Mouse (Mus musculus): ENCODE measurements at regions not wholly inside any gene's neighbourhood (a gene's known extent, or its start where the extent isn't known, plus 50 kb on each side); places are given as distances from the start of the nearest gene placed in this dataset.
A peak's percentile ranks its signal among the peaks of the same experiment; 100 is the strongest.

DNA sequence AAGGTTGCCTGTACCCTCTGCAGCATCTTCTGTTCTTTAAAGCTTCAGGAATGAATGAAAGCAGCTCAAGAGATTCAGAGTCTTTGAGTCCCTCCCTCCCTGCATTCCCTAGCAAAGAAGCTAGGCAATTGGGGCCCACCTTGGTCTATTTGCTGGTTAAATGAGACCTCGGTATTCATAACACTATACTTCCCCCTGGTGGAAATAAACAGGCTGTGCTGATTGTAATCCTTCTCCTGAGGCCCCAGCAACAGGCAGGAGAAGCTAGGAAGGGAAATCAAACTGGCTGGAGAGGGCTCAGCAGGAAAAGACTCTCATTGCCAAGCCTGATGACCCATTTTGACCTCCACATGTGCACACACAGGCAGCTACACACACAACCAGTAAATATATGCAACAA lies 137.1 kb downstream of the Sh3bp4 start:
- no peak for DNase-seq (ENCODE audit: low spot score in 2 of 2)

DNA sequence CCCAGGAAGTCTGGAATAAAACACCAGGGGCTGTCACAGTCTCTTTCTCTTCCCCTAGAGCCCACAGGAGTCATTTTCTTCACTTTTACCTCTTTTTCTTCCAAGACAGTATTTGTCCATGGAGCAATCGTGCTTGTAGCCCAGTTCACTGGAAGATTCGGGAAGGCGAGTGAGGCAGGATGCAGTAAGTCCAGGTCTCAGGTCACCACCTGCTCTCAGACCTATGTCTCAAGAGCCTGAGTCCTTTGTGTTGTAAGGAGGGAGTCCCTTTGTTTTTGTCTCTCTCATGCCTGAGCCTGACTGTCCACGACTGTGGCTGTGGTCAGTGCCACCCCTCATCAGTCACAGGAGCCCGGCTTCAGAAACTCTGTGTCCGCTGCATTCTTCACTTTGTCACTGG lies 140.9 kb downstream of the Sh3bp4 start:
- DNase-seq (ENCODE audit: low spot score in 2 of 2): no peak

DNA sequence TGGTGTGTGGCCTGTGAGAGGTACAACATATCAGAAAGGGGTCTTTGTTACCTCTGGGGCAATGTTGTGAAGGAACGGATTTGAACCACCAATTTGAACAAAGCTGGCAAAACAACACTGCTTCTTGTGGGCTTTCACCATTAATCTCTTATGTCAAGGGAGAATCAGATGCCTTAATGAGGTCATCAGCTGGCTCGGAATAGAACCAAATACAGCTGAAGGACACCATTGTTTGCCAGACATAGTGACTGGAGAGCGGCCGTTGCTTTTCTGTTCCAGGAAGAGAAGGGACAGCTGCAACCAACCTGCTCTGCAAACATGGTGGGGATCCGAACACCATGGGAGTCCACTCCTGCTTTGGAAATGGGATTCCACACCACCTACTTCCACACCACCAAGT lies 158.2 kb downstream of the Sh3bp4 start:
- DNase-seq (ENCODE audit: low spot score in 2 of 2): no peak

DNA sequence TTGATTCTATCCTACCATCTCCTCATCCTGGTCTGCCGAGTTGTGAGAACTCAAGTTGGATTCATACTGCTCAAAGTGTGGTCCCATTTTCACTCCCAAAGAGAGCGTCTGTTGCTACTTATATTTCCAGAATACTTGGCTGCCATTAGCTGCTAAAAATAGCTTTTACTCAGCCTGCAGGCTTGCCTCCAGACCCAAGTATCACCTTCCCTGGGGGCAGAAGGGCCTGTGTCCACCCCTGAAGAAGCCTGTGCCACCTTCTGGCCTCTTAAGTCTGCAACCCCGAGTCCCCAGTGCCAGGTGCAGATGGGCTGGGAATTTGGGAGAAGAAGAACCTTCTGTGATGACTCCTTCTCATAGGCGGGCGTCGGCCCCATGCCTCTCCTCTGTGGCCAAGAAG lies 161.5 kb downstream of the Sh3bp4 start:
- DNase-seq (ENCODE audit: low spot score in 2 of 2): no peak

DNA sequence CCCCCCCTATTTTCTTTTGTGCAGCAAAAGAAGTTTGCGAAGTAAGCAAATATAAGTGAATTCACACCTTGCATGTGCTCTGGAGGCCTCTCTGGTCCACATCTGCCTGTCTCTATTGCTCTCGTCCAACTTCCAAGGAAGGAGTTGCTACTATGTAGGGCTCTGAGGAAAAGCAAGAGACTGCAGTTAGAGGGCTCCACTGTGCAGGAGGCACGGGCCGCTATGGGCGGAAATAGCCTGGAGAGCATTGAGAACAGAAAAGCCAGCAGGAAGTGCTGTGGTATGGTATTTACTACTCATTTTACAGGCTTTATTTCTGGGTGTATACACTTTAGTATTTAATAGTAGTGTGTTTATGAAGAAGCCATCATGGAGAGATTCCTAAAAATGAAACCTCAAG lies 162.2 kb downstream of the Sh3bp4 start:
- DNase-seq (ENCODE audit: low spot score in 2 of 2): no peak

DNA sequence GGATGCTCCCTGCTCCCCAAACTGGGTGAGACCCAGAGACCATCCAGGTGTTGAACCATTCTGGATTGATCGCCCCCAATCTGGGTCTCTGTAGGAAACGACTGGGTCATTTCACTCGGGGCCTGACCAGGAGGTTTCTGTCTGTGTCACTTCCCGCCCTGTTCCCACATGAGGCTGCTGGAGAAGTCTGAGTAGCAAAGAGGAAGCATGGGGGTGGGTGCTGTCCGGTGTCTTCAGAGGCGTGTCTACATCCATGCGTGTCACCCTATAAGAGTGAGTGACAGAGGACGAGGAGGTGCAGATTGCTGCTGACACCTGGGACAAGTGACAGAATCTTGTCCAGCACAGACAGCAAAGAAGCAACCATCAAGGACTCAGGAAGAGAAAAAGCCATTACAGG lies 164.7 kb downstream of the Sh3bp4 start:
- no peak for DNase-seq (ENCODE audit: low spot score in 2 of 2)

DNA sequence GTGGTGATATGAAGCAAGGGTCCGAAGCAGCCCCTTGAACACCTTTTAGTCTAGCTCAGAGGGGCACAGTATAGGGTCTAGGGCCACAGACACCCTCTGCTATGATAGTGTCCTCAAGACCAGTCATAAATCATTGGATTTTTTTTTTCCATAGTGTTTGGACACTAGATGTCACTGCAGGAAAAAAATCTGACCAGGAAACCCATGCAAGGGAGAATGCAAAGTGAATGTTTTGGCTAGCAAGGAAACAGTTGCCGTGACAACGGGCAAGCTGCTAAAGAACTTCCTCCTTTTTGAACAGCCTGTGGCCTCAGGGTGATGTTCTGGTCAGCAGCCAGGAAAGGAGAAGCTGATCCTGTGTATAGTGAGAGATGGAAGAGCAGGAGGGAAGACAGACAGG lies 165.1 kb downstream of the Sh3bp4 start:
- peak; percentile 56 to 63 for DNase-seq (ENCODE audit: low spot score in 2 of 2)

DNA sequence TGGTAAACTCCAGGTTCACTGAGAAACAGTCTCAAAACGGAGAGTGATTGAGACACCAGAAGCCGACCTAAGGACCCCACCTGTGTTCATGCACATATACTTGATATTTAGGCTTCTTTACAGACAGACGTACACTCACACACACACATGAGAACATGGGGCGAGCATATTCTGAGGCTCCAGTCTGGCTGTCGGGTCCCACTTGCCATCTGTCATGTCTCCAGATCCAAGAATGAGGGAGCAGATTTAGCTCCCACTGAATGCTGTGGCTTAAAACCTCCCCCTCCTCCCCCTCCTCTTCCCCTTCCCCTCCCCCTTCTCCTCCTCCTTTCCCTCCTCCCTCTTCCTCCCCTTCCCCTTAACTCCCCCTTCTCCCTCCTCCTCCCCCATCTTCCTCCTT lies 167.5 kb downstream of the Sh3bp4 start:
- DNase-seq (ENCODE audit: low spot score in 2 of 2): no peak

DNA sequence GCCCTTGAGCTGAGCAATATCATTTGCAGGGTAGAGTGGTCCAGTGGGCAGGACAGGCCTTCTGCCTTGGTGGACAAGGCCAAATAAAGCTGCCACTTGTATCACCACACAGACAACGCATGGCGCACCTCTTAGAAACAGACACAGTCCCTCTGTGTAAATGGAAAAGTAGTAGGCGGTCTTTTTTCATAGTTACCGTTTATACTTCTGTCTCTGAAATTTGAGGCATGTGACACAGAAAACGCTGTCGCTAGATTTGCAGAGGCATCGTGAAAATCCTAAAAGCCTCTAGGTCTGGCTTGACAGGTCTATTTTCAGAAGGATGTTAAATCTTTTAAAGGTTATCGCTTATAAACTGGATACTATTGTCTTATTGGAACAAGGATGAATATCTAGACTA lies 174.4 kb downstream of the Sh3bp4 start:
- DNase-seq (ENCODE audit: low spot score in 2 of 2): no peak

DNA sequence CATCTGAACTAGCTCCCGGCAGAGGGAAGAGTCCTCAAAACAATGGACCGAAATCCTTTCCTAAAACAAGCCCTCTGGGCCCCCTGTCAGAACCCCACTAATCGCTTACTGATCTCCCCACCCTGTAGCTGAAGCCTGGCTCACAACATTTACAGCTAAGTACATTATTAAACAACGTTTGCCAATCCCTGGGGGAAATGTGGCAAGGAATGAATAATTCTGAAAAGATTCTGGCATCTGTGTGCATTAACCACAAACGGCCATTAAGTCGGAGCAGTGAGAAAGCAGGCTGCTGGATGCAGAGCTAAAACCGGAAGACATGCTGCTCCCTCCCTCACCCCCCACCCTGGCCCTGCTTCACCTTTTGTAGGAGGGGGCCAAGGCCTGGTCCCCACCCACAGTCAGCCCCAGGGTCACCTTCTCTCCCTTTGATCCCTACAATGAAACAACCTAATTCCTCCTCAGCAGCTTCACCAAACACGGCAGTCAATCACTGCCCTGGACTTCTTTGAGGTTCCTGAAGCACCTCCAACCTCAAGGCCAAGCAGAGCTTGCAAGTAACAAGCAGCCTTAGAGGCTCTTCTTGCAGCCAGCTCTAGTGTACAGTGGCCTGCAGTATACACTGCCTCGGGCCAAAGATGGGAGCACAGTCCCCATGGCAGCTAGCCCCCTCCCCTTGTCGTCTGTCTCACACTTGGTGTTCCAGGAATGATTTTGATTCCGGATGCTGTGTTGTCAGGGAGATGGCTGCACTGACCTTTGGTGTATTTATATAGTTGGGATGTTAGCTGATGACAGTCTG lies 175.2 kb downstream of the Sh3bp4 start:
- no peak for DNase-seq (ENCODE audit: low spot score in 2 of 2)

DNA sequence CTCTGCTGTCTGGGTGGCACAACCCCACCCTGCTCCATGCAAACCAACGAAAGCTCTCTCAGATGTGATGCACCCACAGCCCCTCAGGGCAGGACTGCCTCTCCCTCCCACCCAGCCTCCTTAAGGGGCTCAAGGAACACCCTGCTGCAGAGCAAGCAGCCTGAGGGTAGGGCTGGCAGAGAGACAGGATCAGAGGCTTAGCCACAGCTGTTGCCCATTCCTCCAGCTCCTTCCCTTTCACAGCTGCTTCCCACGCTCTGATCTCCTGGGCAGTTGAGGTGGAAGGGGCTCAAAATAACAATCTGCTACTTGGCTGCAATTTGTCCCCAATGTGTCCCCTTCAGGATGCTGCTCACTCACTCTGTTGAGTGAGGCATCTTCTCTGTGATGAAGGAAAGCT lies 181.5 kb downstream of the Sh3bp4 start:
- no peak for DNase-seq (ENCODE audit: low spot score in 2 of 2)

DNA sequence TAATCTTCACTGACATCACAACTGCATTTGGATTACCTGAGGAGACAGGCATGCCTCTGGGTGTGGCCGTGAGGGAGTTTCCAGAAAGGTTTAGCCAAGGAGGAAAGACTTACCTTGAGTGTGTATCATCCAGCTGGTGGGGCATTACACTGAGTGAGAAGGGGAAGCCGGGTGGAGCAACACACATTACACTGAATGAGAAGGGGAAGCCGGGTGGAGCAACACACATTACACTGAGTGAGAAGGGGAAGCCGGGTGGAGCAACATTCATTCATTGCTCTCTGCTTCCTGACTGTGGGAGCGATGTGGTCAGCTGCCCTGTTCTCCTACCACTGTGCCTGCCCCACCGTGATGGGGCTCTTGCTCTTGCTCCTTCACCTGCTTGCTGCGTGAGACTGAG lies 182.3 kb downstream of the Sh3bp4 start:
- DNase-seq (ENCODE audit: low spot score in 2 of 2): no peak

DNA sequence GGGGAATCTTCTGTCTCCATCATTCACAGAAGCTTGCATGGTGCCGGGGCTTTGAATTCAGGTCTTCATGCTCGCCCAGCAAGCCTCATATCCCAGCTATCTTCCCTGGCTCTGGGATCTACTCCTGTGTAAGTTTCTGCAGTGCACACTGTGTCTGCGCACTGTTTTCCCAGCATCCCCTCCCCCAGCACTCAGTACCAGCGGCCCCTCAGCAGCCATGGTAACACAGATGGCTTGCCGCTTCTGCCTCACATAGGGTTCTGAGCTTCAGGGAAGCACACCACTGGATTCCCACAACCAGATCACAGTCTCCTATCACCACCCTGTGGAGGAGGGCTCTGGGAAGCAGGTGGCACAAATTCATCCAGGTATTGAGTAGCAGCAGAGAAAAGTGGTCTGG lies 187.7 kb downstream of the Sh3bp4 start:
- DNase-seq (ENCODE audit: low spot score in 2 of 2): no peak

DNA sequence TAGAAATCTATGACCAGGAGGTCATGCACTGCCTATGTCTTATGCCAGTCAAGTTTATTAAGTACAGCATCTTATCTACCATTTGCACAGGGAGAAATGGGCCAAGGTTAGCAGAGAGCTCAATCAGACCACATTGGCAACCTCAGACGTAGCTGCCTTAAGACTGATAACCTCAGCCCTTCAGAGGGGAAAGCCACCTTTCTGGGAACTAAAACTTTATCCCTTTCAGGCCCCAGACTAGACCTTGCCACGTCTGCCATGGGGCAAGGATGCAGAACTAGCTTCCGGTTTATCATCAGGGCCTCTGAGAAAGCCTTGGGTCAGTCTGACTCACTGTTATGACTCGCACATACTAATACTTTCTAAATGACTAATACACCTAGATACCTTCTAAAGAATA lies 188.8 kb upstream of the Agap1 start:
- DNase-seq (ENCODE audit: low spot score in 2 of 2): no peak

DNA sequence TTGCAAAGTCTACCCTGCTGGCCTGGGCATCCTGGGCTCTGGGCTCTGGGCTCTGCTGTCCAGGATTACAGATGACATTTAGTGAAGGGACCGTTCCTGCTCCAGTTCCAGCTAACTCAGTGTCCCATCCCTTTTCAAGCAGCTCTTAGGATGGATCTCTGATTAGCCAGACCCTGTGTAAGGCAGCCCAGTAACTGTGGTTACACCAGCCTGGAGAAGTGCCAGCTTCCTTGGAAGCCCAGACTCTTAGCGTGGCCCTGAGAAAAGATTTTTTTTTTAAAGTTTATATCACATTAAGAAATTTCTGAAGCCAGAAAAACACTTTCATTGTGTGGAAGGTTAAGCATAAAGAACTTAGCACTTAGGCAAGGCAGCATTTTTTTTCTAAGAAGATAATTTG lies 185.8 kb upstream of the Agap1 start:
- DNase-seq (ENCODE audit: low spot score in 2 of 2): no peak

DNA sequence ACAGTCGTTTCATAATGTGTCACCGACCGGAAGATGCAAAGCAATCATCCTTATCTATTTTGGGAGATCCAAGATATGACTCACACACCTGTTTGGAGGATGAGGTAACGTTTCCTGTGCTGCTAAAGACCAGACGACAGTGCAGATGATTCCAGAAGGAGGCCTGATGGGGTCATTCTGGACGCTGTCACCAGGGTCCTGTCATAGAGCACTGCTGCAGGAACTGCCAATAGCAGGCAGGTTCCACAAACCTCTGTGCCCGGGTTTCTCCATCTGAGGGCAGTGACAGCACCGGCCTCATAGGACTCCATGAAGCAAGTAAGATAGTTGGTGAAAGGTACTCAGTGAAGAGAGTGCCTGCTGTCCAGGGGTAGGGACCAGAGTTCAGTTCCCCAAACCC lies 182.9 kb upstream of the Agap1 start:
- no peak for DNase-seq (ENCODE audit: low spot score in 2 of 2)

DNA sequence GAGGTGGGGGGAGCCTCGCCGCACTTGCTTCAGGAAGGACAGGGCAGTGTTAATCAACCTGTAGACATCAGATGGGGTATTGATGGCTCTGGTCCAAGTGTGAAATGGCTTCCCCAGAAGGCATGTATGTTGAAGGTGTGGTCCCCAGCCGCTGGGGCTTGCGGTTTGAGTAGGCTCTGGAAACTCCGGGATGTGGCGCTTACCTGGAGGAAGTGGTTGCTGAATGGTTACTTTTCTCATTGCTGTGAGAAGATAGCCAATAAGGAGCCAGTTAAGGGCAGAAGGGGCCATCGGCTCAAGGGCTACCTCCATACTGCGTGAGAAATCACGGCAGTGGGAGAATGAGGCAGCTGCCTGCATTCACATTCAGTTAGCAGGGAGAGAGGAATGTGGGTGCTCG lies 181.6 kb upstream of the Agap1 start:
- no peak for DNase-seq (ENCODE audit: low spot score in 2 of 2)

DNA sequence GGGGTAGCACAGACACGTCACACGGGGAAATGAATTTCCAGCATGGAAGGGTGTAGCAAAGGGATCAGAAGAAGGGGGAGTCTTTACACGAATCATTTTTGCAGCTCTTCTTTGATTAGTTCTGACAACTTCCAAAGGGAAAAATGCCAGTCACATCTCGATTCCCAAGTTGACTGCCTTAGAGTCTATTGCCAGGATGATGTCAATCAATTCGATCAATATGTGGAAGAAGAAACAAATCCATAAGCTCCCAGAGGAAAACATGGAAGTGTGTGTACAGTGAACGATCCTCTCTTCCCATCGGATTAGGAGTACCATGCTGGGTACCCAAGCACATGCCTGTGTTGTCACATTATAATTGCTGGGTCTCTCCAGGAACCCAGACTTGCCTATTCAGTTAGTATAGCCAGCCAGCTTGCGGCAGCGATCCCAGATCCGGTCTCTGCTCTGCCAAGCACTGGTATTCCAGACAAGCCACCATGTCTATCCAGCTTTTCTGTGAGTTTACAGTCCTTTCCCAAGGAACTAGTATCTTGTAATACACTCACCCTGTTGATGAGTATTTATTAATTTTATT lies 180.7 kb upstream of the Agap1 start:
- DNase-seq (ENCODE audit: low spot score in 2 of 2): no peak

DNA sequence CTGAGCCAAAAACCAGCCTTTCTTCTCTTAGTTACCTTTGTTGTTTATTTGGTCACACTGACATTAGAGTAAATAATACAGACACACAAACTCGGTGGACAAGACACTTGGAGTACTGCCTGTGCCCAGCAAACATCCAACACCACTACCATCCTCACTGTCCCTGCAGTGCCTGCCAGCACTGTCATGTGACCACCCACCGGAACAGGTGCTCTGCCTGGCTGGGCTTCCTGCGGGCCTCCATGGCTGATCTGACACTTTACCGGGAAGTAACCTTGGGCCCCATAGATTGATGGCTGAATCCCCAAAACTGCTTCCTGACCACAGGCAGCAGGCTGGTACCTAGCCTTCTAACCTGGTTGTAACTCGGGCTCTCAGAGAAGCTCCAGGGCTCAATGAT lies 175.2 kb upstream of the Agap1 start:
- no peak for DNase-seq (ENCODE audit: low spot score in 2 of 2)

DNA sequence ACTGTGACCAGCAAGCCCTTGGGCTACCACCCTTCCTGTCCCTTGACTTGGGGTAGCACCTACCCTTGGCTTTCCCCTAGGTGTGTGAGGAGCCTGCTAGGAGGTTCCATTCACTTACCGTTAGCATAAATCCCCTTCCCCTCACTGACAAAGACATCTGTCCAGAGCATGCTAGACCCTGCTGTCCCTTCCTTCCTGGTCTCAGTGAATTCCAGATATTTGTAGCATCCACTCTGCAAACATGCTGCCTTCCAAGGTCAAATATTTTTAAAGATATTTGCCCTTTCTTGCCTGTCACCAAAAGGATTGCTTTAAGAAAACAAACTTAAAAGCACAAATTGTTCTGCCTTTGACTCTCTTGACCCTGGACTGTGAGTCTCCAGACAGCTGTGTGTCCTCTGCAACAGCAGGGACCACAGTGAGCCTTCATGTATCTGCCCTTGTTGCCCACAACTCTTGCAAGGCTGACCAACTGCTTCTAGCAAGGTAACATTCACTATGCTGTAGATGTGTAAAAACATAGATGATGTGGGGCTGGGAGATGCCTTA lies 173.4 kb upstream of the Agap1 start:
- DNase-seq (ENCODE audit: low spot score in 2 of 2): no peak

DNA sequence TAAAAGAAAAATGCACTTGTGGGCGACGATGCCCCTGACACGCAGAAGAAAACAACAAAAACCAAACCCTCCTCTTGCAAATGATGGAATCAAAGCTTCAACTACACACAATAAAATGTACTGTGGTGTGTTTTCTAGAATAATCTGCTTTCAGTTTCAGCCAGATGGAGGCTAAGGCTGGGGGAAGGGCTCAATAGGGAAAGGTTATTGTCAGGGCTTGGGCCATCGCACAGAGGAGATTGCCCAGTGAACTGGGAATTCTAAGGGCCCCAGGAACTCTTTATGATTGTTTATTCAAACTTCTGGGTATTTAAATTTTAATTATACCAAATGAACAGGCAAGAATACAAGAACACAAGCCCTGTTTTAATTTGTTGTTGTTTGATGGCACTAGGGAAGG lies 169.6 kb upstream of the Agap1 start:
- DNase-seq (ENCODE audit: low spot score in 2 of 2): no peak

DNA sequence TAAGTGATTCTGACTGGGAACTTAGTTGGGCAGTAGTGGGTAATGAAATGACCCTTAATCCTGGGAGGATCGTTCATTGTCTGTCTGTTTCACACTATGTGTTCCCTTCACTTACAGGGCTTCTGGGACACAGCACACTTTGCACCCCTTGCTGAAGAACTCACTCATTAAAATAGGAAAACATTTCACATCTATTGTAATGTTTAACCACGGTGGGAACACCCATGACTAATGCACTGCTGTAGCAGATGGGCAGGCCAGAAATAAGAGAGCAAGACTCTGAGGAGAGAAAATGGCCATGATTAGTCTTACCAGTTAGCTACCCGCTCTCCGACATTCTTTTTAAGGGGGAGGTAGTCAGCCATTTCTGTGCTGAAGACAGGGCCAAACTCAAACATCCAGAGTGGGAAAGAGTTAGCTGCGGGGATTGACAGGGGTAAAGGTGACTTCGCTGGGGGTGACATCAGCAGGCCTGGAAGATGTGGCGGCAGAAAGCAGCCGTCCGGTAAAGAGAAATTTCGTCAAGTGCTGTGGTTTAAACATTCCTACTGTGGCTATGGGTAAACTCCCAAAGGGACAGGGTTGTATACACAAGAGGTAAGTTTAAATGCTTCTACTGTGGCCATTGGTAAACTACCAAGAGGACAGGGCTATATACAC lies 167.3 kb upstream of the Agap1 start:
- no peak for DNase-seq (ENCODE audit: low spot score in 2 of 2)

DNA sequence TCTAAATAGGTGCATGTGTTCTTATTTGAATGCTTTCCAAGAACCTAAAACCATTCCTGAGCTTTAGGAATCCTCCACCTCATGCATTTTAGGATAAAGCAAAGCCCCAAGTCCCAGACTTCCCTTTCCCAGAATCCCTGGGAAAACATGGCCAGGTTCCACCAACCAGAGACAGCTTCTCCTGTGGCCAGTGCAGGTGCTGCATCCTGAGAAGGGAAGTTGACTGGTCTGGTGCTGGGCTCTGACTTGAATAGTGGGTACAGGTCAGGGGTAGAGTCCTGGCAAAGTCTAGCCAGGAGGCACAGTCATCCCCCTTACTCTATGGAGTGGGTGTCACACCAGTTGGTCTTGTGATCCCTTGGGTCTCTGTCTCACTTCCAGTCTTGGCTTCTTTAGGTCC lies 166.6 kb upstream of the Agap1 start:
- DNase-seq (ENCODE audit: low spot score in 2 of 2): no peak

Data from frontal cortex, postnatal 14 days (tissue).